Mouse (Mus musculus): ENCODE results near the gene Klf5. TPM values are rescaled to one million over a fixed set of nuclear protein-coding genes. Genes with fewer than 3 reads are reported as not detected.

The Klf5 gene
- total and polyA plus RNA-seq, 3 experiments: 0.69 to 3.9 TPM; not detected in 1

DNA sequence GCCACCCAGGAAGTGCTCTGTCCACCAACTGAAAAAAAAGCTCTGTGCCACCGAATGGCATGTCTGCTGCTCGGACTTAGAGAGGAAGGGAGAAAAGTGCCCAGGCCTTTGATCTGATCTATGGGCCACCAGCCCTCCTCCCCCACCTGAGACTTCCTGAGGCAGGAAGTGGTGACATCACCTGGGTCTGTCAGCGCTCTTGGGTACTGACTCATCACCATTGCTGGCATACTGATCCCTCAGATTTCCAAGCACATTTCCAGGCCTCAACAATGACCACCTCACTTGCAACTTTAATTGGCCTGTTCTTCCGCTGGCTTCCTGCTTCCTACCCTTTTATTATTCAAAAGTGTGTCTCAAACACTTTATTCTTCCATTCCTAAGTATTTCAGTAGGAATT, 26.0 kb downstream of the Klf5 start:
- Histone ChIP-seq H3K27ac (ENCODE audit: control insufficient read depth, low read depth, low read length) (no peak overlapping the region), H3K27me3 (ENCODE audit: control insufficient read depth in 1 of 2, insufficient read depth in 2 of 2, low read length in 2 of 2) (no peaks in the 10 kb centered on the region), H3K36me3 (ENCODE audit: control insufficient read depth in 1 of 2, insufficient read depth in 2 of 2, low read length in 2 of 2) (no peaks in the 10 kb centered on the region), H3K9ac (ENCODE audit: control insufficient read depth, low read depth, low read length, poor library complexity, severe bottlenecking) (no peak overlapping the region), H3K9me3 (replicated peaks; ENCODE audit: insufficient read depth, low read length) (no peaks in the 10 kb centered on the region), H3K4me1 (ENCODE audit: control insufficient read depth in 1 of 2, insufficient read depth in 2 of 2, low read length in 2 of 2) (0 out of 4 replicates have a peak, but pooled peaks cover 0 to 3% of the 10 kb centered on the region in 2 experiments), H3K79me2 (ENCODE audit: control insufficient read depth, insufficient read depth, low read length, poor library complexity) (no peaks in the 10 kb centered on the region), H3K4me3 (ENCODE audit: control insufficient read depth in 1 of 2, insufficient read depth in 1 of 2, low read depth in 2 of 2, low read length in 2 of 2) (no peak overlapping the region)
- DNase-seq (ENCODE audit: low read depth, low spot score): no peak
- TF ChIP-seq ETS1 (IDR thresholded peaks at IDR 0.05; ENCODE audit: low read depth, low read length) (0 out of 2 replicates have a peak, but pooled peaks have one; percentile 6), EP300 (IDR thresholded peaks at IDR 0.05; ENCODE audit: low read depth in 1 of 2, low read length in 2 of 2) (no peak)

DNA sequence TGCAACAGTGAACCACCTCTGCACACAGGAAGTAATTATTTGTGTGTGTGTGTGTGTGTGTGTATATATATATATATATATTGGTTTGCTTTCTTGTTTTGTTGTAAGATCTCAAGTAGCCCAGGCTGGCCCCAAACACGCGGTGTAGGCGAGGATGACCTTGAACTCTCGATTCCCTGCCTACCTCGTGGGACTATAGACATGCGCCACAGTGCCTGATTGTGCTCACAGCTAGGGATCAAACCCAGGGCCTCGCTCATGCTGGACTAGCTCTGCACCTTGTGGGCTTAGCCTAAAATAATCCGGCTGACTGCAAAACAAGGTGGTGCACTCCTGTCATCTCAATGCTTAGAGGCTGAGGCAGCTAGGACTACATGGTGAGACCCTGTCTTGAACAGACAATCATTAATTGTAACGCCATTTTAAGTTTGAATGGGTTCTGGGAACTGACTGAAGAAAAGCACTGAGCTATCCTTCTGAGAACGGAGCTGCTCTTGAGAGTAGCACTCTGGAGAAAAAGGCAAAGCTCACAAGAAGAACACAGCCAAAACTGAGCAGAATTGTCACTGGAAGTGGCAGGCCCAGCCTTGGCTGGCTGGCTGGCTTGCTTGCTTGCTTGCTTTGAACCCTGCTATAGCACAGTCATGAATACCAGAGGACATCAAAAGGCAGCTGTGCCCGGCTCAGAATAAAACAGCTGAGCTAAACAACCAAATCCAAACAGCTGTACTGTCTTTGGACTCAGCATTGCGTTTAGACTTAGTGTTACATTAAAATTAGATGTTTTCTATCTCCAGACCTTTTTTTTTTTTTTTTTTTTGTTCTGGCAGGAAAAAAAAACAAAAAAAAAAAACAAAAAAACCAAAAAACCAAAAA, 27.3 kb downstream of the Klf5 start:
- Histone ChIP-seq H3K9ac (ENCODE audit: control insufficient read depth, low read depth, low read length, poor library complexity, severe bottlenecking) (no peak overlapping the region), H3K4me3 (ENCODE audit: control insufficient read depth in 1 of 2, insufficient read depth in 1 of 2, low read depth in 2 of 2, low read length in 2 of 2) (no peak overlapping the region), H3K4me1 (ENCODE audit: control insufficient read depth in 1 of 2, insufficient read depth in 2 of 2, low read length in 2 of 2) (0 out of 4 replicates have a peak, but pooled peaks cover 0 to 3% of the 10 kb centered on the region in 2 experiments), H3K79me2 (ENCODE audit: control insufficient read depth, insufficient read depth, low read length, poor library complexity) (no peaks in the 10 kb centered on the region), H3K9me3 (replicated peaks; ENCODE audit: insufficient read depth, low read length) (no peaks in the 10 kb centered on the region), H3K27me3 (ENCODE audit: control insufficient read depth in 1 of 2, insufficient read depth in 2 of 2, low read length in 2 of 2) (no peaks in the 10 kb centered on the region), H3K27ac (ENCODE audit: control insufficient read depth, low read depth, low read length) (no peak overlapping the region), H3K36me3 (ENCODE audit: control insufficient read depth in 1 of 2, insufficient read depth in 2 of 2, low read length in 2 of 2) (no peaks in the 10 kb centered on the region)
- no peak for DNase-seq (ENCODE audit: low read depth, low spot score)
- TF ChIP-seq USF2 (IDR thresholded peaks at IDR 0.05; ENCODE audit: borderline replicate concordance in 1 of 2, insufficient read depth in 1 of 2, low read depth in 1 of 2, low read length in 2 of 2) (no peak), NELFE (IDR thresholded peaks at IDR 0.05; ENCODE audit: low read depth, low read length) (no peak), MAFK (IDR thresholded peaks at IDR 0.05; ENCODE audit: borderline replicate concordance, low read depth, low read length) (no peak), ZKSCAN1 (IDR thresholded peaks at IDR 0.05; ENCODE audit: low read depth, low read length) (no peak), MXI1 (IDR thresholded peaks at IDR 0.05; ENCODE audit: low read depth, low read length) (no peak), ZMIZ1 (IDR thresholded peaks at IDR 0.05; ENCODE audit: low read depth, low read length) (no peak), ELF1 (IDR thresholded peaks at IDR 0.05; ENCODE audit: low read depth, low read length) (no peak), RCOR1 (IDR thresholded peaks at IDR 0.05; ENCODE audit: low read depth, low read length) (no peak), POLR2AphosphoS5 (IDR thresholded peaks at IDR 0.05; ENCODE audit: borderline replicate concordance, low read depth, low read length) (no peak), EP300 (IDR thresholded peaks at IDR 0.05; ENCODE audit: low read depth in 1 of 2, low read length in 2 of 2) (no peak), POLR2A (IDR thresholded peaks at IDR 0.05; ENCODE audit: control insufficient read depth in 1 of 2, insufficient read depth in 1 of 2, low read depth in 1 of 2, low read length in 2 of 2, poor library complexity in 1 of 2) (no peak), TBP (IDR thresholded peaks at IDR 0.05; ENCODE audit: low read depth, low read length) (no peak), SMC3 (IDR thresholded peaks at IDR 0.05; ENCODE audit: low read depth, low read length) (no peak), CTCF (IDR thresholded peaks at IDR 0.05 in 2 of 3, conservative IDR thresholded peaks at IDR 0.05 in 1 of 3; ENCODE audit: control insufficient read depth in 1 of 3, insufficient read depth in 1 of 3, low read depth in 2 of 3, low read length in 3 of 3, poor library complexity in 1 of 3, severe bottlenecking in 1 of 3) (no peak)

Measured in MEL (cell line).